Mouse (Mus musculus) left cerebral cortex, adult 9 months (tissue): ENCODE results near the gene Cpne5.
A peak's percentile ranks its signal among the peaks of the same experiment; 100 is the strongest.
"Not testable (repeated sequence)": the region's sequence is repeated elsewhere in the genome, so short reads cannot be mapped to it uniquely, and the experiment has no call there.

Source experiments
- DNase-seq, 2 experiments: peaks; one replicate each; pipeline ENCODE4 v3.0.0; 2022; ENCODE audit warnings: low spot score in 2 of 2

Gene Cpne5

DNA sequence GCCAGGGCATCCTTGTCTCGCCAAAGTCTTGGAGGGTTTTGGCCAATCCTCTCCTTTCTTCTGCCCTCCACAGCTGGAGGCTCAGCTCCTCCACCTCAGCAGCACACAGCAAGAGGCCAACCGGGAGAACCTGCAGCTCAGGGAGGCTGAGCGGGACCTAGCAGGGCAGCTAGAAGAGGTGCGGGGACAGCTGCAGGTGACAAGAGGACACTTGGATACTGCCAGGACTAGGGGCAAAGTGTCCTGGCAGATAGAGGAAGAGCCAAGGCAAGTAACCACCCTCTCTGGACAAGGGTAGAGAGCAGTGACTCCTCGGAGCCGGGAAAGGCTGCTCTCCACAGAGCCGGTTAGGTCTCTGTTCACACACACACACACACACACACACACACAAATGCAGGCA is 100.1 kb downstream of the Cpne5 start:
- DNase-seq, result no peak

DNA sequence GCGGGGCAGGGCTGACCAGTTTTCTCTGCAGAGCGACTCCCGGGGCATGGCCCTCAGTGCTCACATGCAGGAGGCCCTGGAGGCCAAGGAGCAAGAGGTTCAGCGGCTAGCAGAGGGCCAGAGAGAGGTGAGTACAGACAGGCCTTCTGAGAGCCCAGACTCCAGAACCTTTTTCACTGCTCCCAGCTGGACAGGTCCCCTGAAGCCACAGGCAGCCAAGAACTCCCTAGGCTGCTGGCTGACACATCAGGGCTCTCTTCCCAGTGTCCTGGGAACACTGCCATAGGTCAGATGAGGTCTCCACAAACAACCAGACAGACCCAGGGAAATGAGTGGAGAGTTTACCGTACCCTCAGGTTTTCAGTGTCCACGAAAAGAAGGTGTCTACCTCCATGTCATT is 101.7 kb downstream of the Cpne5 start:
- no peak for DNase-seq

DNA sequence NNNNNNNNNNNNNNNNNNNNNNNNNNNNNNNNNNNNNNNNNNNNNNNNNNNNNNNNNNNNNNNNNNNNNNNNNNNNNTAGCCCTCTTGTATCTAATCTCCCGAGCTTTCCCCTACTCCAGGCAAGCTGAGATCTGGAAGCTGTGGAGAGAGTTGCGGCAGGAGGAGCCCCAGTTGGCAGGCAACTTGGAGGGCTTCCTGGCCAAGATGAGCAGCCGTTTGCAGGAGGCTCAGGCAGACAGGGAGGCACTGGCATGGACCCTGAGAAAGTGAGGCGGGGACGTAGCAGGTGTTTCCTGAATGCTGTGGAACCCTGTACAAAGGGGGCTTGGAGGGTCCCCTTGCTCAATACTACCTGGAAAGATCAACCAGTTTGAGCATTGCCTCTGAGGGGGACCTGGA is 102.9 kb downstream of the Cpne5 start:
- no peak for DNase-seq

DNA sequence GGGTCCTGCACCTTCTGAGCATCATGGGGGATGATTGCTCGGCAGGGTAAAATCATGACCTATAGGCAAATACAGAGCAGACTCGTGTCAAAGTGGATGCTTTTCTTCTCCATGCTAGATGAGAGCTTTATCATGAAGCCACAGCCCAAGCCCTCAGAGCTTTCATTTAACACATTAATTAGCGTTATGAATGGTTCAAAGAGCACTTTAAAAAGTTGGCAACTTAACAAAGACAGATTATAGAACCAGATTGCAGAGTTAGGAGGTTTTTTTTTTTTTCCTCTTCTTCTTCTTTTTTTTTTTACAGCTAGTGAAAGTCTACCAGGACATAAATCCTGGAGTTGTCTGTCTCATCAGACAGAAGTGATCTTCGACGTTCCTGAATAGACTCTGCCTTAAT is 108.6 kb downstream of the Cpne5 start:
- DNase-seq, result no peak

DNA sequence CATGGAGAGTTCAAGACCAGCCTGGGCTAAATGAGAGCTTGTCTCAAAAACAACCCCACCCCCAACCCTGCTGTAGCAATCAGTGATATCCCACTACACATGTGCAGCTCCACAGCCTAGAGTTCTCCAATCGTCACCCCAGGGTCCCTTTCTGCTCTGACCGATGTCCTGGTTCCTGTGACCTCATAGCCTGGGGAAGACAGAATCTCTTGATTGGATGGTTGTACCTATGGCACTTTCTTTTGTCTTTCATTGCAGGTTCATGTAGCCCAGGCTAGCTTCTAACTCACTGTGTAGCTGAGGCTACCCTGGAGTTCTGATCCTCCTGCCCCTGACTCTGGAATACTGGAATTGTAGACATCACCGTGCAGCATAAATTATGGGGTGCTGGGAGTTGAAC is 111.4 kb downstream of the Cpne5 start:
- no peak for DNase-seq

- no peak for DNase-seq
Measured at GRCm38 (mm10) chr17:29123578-29124174, 114.3 kb downstream of the Cpne5 start.

GRCm38 (mm10) chr17:29122817-29123216 is 115.2 kb downstream of the Cpne5 start:
- no peak for DNase-seq

- peak in 1 of 2 experiments; percentile 1 for DNase-seq
Measured at GRCm38 (mm10) chr17:29120666-29121065, 117.3 kb downstream of the Cpne5 start.

- DNase-seq, result peak in 1 of 2 experiments; percentile 0
Measured at GRCm38 (mm10) chr17:29118057-29118456, 119.9 kb downstream of the Cpne5 start.

GRCm38 (mm10) chr17:29117006-29117648 is 120.8 kb downstream of the Cpne5 start:
- peak in 1 of 2 experiments; percentile 0 for DNase-seq

DNA sequence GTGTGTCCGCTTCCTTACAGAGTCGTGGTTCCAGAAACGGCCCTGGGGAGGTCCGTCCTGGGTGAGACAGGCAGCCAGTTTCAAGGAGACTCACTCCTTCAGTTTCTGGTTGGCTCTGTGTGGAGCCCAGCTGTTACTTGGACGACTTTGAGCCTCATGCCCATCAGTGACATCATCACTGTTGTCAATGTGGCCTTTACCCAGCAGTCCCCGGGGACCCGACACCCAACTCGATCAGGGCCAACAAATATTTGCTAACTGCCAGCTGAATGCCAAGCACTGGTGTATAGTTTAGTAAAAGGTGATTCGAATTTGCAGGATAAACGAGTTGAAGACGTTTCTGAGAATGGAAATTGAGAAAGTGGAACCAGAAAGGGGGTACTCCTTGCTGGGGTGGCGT is 121.9 kb downstream of the Cpne5 start:
- DNase-seq, result no peak

DNA sequence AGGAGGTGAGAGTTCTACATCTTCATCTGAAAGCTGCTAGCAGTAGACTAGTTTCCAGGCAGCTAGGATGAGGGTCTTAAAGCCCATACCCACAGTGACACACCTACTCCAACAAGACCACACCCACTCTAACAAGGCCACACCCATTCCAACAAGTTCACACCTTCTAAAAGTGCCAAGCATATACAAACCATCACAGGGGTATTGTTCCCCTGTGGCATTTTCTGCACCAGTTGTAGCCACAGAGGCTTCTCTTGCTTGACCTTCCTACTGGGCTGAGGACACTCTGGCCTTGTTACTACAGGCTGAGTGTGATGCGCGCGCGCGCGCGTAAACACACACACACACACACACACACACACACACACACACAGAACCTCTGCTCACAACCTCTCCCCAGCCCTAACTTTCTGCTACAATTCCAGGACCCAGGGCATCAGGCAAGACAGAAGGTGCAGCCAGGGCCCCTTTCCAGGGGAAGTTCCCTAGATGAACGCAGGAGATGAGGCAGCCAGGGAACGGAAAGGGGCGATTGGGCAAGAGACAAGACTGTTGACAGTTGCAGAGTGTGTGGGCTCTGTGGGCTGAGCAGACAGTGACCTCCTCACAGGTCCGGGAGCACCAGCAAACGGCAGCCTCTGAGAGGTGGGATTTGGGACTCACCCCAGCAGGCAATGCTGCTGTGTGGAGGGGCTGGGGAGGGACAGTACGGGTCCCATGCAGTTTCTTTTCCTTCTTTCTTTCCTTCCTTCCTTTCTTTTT is 124.2 kb downstream of the Cpne5 start, which contains the start of gene Rab44:
TSS of gene Rab44 (plus strand) at position 555 of the 762 bp plus-strand sequence.
- DNase-seq, result peak in 1 of 2 experiments; percentile 0

GRCm38 (mm10) chr17:29111332-29111731 is 126.6 kb downstream of the Cpne5 start:
- no peak for DNase-seq

DNA sequence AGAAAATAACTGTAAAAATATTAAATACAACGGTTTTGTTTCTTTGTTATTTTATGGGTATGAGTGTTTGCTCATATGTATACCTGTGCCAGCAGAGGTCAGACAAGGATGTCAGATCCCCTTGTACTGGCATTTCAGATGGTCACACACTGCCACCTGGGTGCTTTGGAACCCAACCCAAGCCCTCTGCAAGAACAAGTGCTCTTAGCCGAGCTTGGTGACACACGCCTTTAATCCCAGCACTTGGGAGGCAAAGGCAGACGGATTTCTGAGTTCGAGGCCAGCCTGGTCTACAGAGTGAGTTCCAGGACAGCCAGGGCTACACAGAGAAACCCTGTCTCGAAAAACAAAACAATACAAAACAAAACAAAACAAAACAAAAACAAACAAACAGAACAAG is 127.6 kb downstream of the Cpne5 start:
- DNase-seq, result not testable (repeated sequence)
